ENCODE assay signal across 21 mouse cellular contexts in the genomic region with DNA sequence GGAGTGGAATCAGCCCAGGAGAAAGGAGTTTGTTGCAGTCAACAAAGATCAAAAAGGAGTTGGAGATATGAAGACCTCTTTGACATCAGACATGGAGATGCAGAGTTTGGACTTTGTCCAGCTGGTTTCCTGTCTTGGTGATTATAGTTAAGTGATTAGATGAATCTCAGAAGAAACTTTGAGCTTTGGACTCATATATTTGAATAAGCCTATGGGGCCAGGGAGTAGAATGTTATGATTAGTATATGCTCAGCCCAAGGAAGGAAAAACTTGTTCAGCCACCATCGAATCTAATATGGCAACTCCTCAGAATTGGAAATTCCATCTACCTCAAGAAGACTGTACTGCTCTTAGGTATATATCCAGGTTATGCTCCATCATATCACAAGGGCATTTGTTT.
DNase-seq lines count a peak whose midpoint lies in the region; ATAC-seq and TF ChIP-seq lines count a peak whose summit lies in the region.
"Had no signal": no experiment of that assay in that cellular context is flagged by ENCODE, and none has a peak within 500 bp of the region (broad histone marks: within the 10 kb centered on the region; RNA-seq: fewer than 3 reads in every experiment).

No protein-coding gene starts in this region.

- H3K27ac ChIP-seq in intestine, embryonic 15.5 days = no peak overlapping the region
- no peak overlapping the region for H3K27ac ChIP-seq in intestine, embryonic 16.5 days (ENCODE audit: low read length)
- H3K27ac ChIP-seq in intestine, postnatal 0 days (ENCODE audit: low read depth, low read length) = no peak overlapping the region
- H3K27ac ChIP-seq in liver, embryonic 11.5 days (ENCODE audit: low read depth, low read length) = no peak overlapping the region

- peak; percentile 69 for ATAC-seq in intestine, embryonic 15.5 days
- peak; percentile 88 for ATAC-seq in intestine, embryonic 16.5 days
- ATAC-seq in intestine, postnatal 0 days = peak; percentile 95
- ATAC-seq in liver, embryonic 11.5 days (replicated peaks; ENCODE audit: low FRiP score) = no peak
- ATAC-seq: activated CD4-positive, CD25-positive, alpha-beta regulatory T cell, adult 4 months; CD4-positive, CD25-positive, alpha-beta regulatory T cell, adult 4 months; Patski had no signal

- H3K9ac ChIP-seq in intestine, embryonic 15.5 days = no peak overlapping the region
- H3K9ac ChIP-seq in intestine, embryonic 16.5 days (ENCODE audit: low read depth, low read length) = no peak overlapping the region
- no peak overlapping the region for H3K9ac ChIP-seq in intestine, postnatal 0 days (ENCODE audit: low read depth, low read length)
- H3K9ac ChIP-seq in liver, embryonic 11.5 days (ENCODE audit: low read depth, low read length) = no peak overlapping the region

- H3K4me3 ChIP-seq in intestine, embryonic 15.5 days (replicated peaks) = no peak overlapping the region
- H3K4me3 ChIP-seq in intestine, embryonic 16.5 days (ENCODE audit: low read length) = no peak overlapping the region
- H3K4me3 ChIP-seq in intestine, postnatal 0 days (ENCODE audit: low read depth, low read length) = no peak overlapping the region
- H3K4me3 ChIP-seq in liver, embryonic 11.5 days (ENCODE audit: low read depth, low read length) = no peak overlapping the region

- DNase-seq in cerebellum, adult 11-12 months = no peak
- DNase-seq in lung, postnatal 25 days (ENCODE audit: low spot score) = no peak
- DNase-seq in liver, embryonic 11.5 days (ENCODE audit: low spot score) = no peak
- DNase-seq: adrenal gland, adult 2 months; adrenal gland, adult 8-10 months; adrenal gland, postnatal 10 days; adrenal gland, postnatal 14 days; adrenal gland, postnatal 25 days; adrenal gland, postnatal 36 days; B cell, adult 2 months; cerebellum, adult 11 months; cerebellum, adult 18-20 months; cerebellum, adult 2 months had no signal

- no peaks in the 10 kb centered on the region for H3K9me3 ChIP-seq in intestine, embryonic 15.5 days
- no peaks in the 10 kb centered on the region for H3K9me3 ChIP-seq in intestine, embryonic 16.5 days (ENCODE audit: control insufficient read depth, low read length)
- no peaks in the 10 kb centered on the region for H3K9me3 ChIP-seq in intestine, postnatal 0 days (ENCODE audit: control insufficient read depth)
- H3K9me3 ChIP-seq in liver, embryonic 11.5 days (ENCODE audit: control insufficient read depth, low read length) = no peaks in the 10 kb centered on the region

- TF ChIP-seq CTCF in intestine, postnatal 0 days (IDR thresholded peaks at IDR 0.05; ENCODE audit: low read depth) = no peak

- H3K4me1 ChIP-seq in intestine, embryonic 15.5 days (replicated peaks) = no peaks in the 10 kb centered on the region
- H3K4me1 ChIP-seq in intestine, embryonic 16.5 days (ENCODE audit: control insufficient read depth, insufficient read depth, low read length) = no peaks in the 10 kb centered on the region
- no peaks in the 10 kb centered on the region for H3K4me1 ChIP-seq in intestine, postnatal 0 days (replicated peaks; ENCODE audit: control insufficient read depth, insufficient read depth, low read length)
- no peaks in the 10 kb centered on the region for H3K4me1 ChIP-seq in liver, embryonic 11.5 days (replicated peaks; ENCODE audit: control insufficient read depth, insufficient read depth, low read length)

- no peaks in the 10 kb centered on the region for H3K36me3 ChIP-seq in intestine, embryonic 15.5 days
- no peaks in the 10 kb centered on the region for H3K36me3 ChIP-seq in intestine, embryonic 16.5 days (ENCODE audit: control insufficient read depth, insufficient read depth, low read length)
- H3K36me3 ChIP-seq in intestine, postnatal 0 days (ENCODE audit: control insufficient read depth, insufficient read depth) = no peaks in the 10 kb centered on the region
- H3K36me3 ChIP-seq in liver, embryonic 11.5 days (ENCODE audit: control insufficient read depth, insufficient read depth, low read length) = no peaks in the 10 kb centered on the region
- H3K36me3 ChIP-seq: G1E had no signal

- no peak overlapping the region for H3K4me2 ChIP-seq in intestine, embryonic 15.5 days (replicated peaks)
- H3K4me2 ChIP-seq in intestine, embryonic 16.5 days (ENCODE audit: low read depth, low read length) = no peak overlapping the region
- H3K4me2 ChIP-seq in intestine, postnatal 0 days (replicated peaks; ENCODE audit: low read depth) = no peak overlapping the region
- H3K4me2 ChIP-seq in liver, embryonic 11.5 days = no peak overlapping the region

- H3K27me3 ChIP-seq in intestine, embryonic 15.5 days (replicated peaks) = no peaks in the 10 kb centered on the region
- H3K27me3 ChIP-seq in intestine, embryonic 16.5 days (replicated peaks; ENCODE audit: control insufficient read depth, insufficient read depth, low read length) = no peaks in the 10 kb centered on the region
- H3K27me3 ChIP-seq in intestine, postnatal 0 days (replicated peaks; ENCODE audit: control insufficient read depth, insufficient read depth, low read length) = no peaks in the 10 kb centered on the region
- no peaks in the 10 kb centered on the region for H3K27me3 ChIP-seq in liver, embryonic 11.5 days (replicated peaks; ENCODE audit: control insufficient read depth, insufficient read depth, low read length)
- H3K27me3 ChIP-seq: CH12.LX, Patski had no signal

- 78% methylated on average over 1 of the region's 1 CpGs for WGBS in intestine, embryonic 15.5 days
- WGBS in intestine, embryonic 16.5 days = 82% methylated on average over 1 of the region's 1 CpGs
- WGBS in intestine, postnatal 0 days = 65% methylated on average over 1 of the region's 1 CpGs
- 92% methylated on average over 1 of the region's 1 CpGs for WGBS in liver, embryonic 11.5 days
